Mouse (Mus musculus): Measurements from ENCODE around the gene Tex101.
"Not testable (repeated sequence)": the region's sequence is repeated elsewhere in the genome, so short reads cannot be mapped to it uniquely, and the experiment has no call there.

Gene Tex101

GRCm38 (mm10) chr7:24630116-24630880 is 46.2 kb downstream of the Tex101 start:
- no peak for DNase-seq

GRCm38 (mm10) chr7:24629672-24630071 is 46.8 kb downstream of the Tex101 start:
- DNase-seq = no peak

- peak; percentile 38 for DNase-seq
These were observed 47.5 kb downstream of the Tex101 start for GRCm38 (mm10) chr7:24628685-24629610.

GRCm38 (mm10) chr7:24622967-24623366 is 53.5 kb downstream of the Tex101 start:
- no peak for DNase-seq

GRCm38 (mm10) chr7:24621193-24621592 is 55.3 kb downstream of the Tex101 start:
- DNase-seq = no peak

- no peak for DNase-seq
These were observed 56.6 kb downstream of the Tex101 start for GRCm38 (mm10) chr7:24619671-24620397.

DNA sequence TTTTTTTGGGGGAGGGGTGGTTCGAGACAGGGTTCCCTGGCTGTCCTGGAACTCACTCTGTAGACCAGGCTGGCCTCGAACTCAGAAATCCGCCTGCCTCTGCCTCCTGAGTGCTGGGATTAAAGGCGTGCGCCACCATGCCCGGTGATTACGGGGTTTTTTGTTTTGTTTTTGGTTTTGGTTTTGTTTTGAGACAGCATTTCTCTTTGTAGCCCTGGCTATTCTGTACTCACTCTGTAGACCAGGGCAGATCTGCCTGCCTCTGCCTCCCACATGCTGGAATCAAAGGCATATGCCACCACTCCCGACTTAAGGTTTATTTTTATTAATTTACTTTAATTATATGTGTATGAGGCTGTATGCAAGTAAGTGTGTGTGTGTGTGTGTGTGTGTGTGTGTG is 58.1 kb downstream of the Tex101 start:
- not testable (repeated sequence) for DNase-seq
